Mouse (Mus musculus) CD4-positive naive resting alpha-beta T cell, adult 76 days (primary cell): ENCODE data around the gene Auts2. TPM values are rescaled to one million over a fixed set of nuclear protein-coding genes. Genes with fewer than 3 reads are reported as not detected.

Experiments used
- total RNA-seq: library from RNA; stranded (reverse); gene quantifications from one replicate; pipeline ENCODE4 v1.2.4, GENCODE M21; 2023

Gene Auts2
- total RNA-seq, result 45.6 TPM

DNA sequence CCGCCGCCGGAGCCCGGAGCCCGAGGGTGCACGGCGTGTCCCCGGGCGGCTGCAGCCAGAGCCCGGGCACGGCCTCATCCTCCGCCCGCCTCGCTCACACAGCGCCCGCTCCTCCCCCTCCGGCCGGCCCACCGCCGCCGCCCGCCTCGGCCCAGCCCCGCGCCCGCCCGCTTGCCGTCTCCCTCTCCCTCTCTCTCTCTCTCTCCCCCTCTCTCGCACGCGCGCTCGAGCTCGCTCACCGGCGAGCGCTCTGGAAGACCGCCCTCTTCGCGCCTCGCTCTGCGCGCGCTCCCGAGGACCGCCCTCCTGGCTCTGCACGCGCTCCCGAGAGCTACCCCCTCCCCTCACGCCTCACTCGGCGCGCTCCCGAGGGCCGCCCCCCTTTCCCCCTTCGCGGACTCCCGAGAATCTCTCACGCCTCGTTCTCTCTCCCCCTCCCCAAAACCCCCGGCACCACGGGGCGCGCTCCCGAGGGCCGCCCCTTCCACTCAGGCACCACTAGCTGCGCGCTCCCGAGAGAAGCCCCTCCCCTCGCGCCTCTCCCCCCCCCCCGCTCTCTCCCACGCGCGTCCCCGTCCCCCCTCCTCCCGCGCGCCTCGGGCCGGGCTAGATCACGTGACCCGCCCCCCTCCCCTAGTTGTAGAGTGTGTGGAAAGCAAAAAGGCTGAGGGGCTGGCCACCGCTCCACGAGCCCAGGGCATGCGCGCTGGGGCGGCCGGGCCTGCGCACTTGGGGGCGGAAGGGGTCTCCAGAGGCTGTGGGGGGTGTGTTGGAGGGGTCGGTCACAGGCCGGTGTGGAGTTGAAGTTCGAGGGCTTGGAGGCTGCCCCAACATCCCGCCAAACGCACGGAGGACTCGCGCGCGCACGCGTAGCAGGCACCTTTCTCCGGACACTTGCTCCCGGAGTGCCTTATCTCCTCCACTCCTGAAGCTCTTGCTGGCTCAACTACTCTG, at the start of gene Auts2:
TSS of gene Auts2 (minus strand) at position 227 of the 954 bp plus-strand sequence.

